Mouse (Mus musculus) C2C12 (cell line): ENCODE data around the gene Rab32.

ENCODE experiments used
- CTCF ChIP-seq: IDR thresholded peaks from one replicate; pipeline ENCODE4 v1.5.1; 2011; ENCODE audit not compliant: control insufficient read depth, insufficient read depth, insufficient read length
- FOSL1 ChIP-seq: IDR thresholded peaks from one replicate; pipeline ENCODE4 v1.8.0; 2011; ENCODE audit warnings: mild to moderate bottlenecking, low read length; ENCODE audit not compliant: poor library complexity, insufficient read depth, severe bottlenecking

- TF ChIP-seq CTCF, result no peak
- no peak for TF ChIP-seq FOSL1
Measured at GRCm38 (mm10) chr10:10558337-10558711, 259 bp upstream of the Rab32 start.
